Mouse (Mus musculus) midbrain, embryonic 13.5 days (tissue): ENCODE measurements around the gene Sugp2. TPM values are rescaled to one million over a fixed set of nuclear protein-coding genes. Genes with fewer than 3 reads are reported as not detected.

Experiments
- ATAC-seq: fragments of 200-750 bp; cut with Nextera tagmentation; 2 replicates; pipeline ENCODE4 v1.8.0; 2017; ENCODE audit warnings: mild to moderate bottlenecking, moderate TSS enrichment, moderate library complexity
- H3K27ac ChIP-seq: fragments of 300-500 bp; sonication (generic); 2 replicates; pipeline ENCODE4 v1.5.1; 2015; ENCODE audit warnings: inconsistent platforms, mild to moderate bottlenecking, moderate library complexity
- H3K27me3 ChIP-seq: fragments of 300-500 bp; sonication (generic); 2 replicates; pipeline ENCODE4 v1.6.1; 2015; ENCODE audit warnings: mild to moderate bottlenecking, inconsistent platforms
- H3K36me3 ChIP-seq: fragments of 300-500 bp; sonication (generic); 2 replicates; pipeline ENCODE4 v1.6.1; 2015; ENCODE audit warnings: mild to moderate bottlenecking, inconsistent platforms
- H3K4me1 ChIP-seq: fragments of 300-500 bp; sonication (generic); replicated peaks from 2 replicates; pipeline ENCODE4 v1.6.1; 2015; ENCODE audit warnings: inconsistent platforms
- H3K4me2 ChIP-seq: fragments of 300-500 bp; sonication (generic); replicated peaks from 2 replicates; pipeline ENCODE4 v1.6.1; 2015; ENCODE audit warnings: moderate library complexity, mild to moderate bottlenecking, inconsistent platforms
- H3K4me3 ChIP-seq: fragments of 300-500 bp; sonication (generic); replicated peaks from 2 replicates; pipeline ENCODE4 v1.5.1; 2015; ENCODE audit warnings: mild to moderate bottlenecking, inconsistent platforms
- H3K9ac ChIP-seq: fragments of 300-500 bp; sonication (generic); replicated peaks from 2 replicates; pipeline ENCODE4 v1.6.1; 2015; ENCODE audit warnings: mild to moderate bottlenecking, inconsistent platforms
- H3K9me3 ChIP-seq: fragments of 300-500 bp; sonication (generic); 2 replicates; pipeline ENCODE4 v1.6.1; 2016; ENCODE audit warnings: mild to moderate bottlenecking, inconsistent platforms
- WGBS: fragments of 180-500 bp; shearing (Covaris S2); methylation state at CpG from one replicate; pipeline ENCODE4 v1.1.7; 2015; 5-methylcytosine and 5-hydroxymethylcytosine counted together
- polyA plus RNA-seq: library from polyadenylated mRNA; unstranded; fragments of >200 nt; fragmentation: Nextera tagmentation; extraction: Ambion mirVana; gene quantifications from 2 replicates; pipeline ENCODE4 v1.2.1, GENCODE M21; 2015

Gene Sugp2
- polyA plus RNA-seq, 1 experiment from 2014 or later, result 84.2 TPM

GRCm38 (mm10) chr8:70222041-70222440, 12.0 kb upstream of the Sugp2 start:
- H3K4me2 ChIP-seq, result no peak overlapping the region
- H3K9me3 ChIP-seq, result no peaks in the 10 kb centered on the region
- H3K27me3 ChIP-seq, result no peaks in the 10 kb centered on the region; the same call in 1 of the 2 replicates
- no peak overlapping the region for H3K9ac ChIP-seq
- ATAC-seq, result no peak
- no peak overlapping the region for H3K27ac ChIP-seq
- no peak overlapping the region for H3K4me3 ChIP-seq
- 94% methylated on average over 12 of the region's 12 CpGs for WGBS
- peaks cover 64% of the 10 kb centered on the region for H3K36me3 ChIP-seq
- H3K4me1 ChIP-seq, result 0 out of 2 replicates have a peak, but pooled peaks cover 4% of the 10 kb centered on the region

- no peak overlapping the region for H3K4me2 ChIP-seq
- no peaks in the 10 kb centered on the region; the same call in 1 of the 2 replicates for H3K27me3 ChIP-seq
- no peak overlapping the region for H3K27ac ChIP-seq
- no peak for ATAC-seq
- 46% methylated on average over 6 of the region's 6 CpGs for WGBS
- H3K9ac ChIP-seq, result no peak overlapping the region
- H3K9me3 ChIP-seq, result no peaks in the 10 kb centered on the region
- peaks cover 10% of the 10 kb centered on the region; the same call in 1 of the 2 replicates for H3K4me1 ChIP-seq
- peaks cover 75% of the 10 kb centered on the region for H3K36me3 ChIP-seq
- H3K4me3 ChIP-seq, result no peak overlapping the region
These were observed 10.7 kb upstream of the Sugp2 start for GRCm38 (mm10) chr8:70223341-70223740.

DNA sequence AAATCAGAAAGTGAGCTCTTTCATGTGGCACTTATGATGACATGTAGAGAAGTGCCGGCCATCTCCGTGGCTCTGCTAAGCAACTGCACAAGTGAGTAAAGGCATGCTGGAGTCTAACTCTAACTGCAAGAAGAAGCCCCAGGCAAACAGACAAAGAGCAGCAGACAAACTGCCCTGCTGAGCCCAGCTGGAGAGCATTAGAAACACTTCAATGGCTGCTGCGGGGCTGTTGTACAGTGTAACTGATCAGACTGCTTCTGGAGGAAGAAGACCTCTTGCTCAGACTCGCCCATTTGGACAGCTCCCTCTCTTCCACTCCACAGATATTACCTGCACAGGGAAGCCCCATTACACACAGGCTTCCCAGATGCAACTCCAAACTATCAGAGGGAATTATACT, 6.0 kb upstream of the Sugp2 start:
- no peak for ATAC-seq
- H3K4me2 ChIP-seq, result no peak overlapping the region
- peaks cover 15% of the 10 kb centered on the region for H3K4me1 ChIP-seq
- H3K27me3 ChIP-seq, result no peaks in the 10 kb centered on the region
- H3K9me3 ChIP-seq, result no peaks in the 10 kb centered on the region
- H3K27ac ChIP-seq, result no peak overlapping the region
- WGBS, result 31% methylated on average over 4 of the region's 4 CpGs
- peaks cover 73% of the 10 kb centered on the region for H3K36me3 ChIP-seq
- H3K9ac ChIP-seq, result no peak overlapping the region
- H3K4me3 ChIP-seq, result no peak overlapping the region

GRCm38 (mm10) chr8:70230837-70231236, 3.2 kb upstream of the Sugp2 start:
- Histone ChIP-seq H3K27ac (no peak overlapping the region), H3K36me3 (peaks cover 45% of the 10 kb centered on the region), H3K9me3 (no peaks in the 10 kb centered on the region), H3K27me3 (no peaks in the 10 kb centered on the region), H3K4me1 (peaks cover 32% of the 10 kb centered on the region), H3K9ac (no peak overlapping the region), H3K4me3 (no peak overlapping the region), H3K4me2 (no peak overlapping the region)
- WGBS, result 92% methylated on average over 9 of the region's 9 CpGs
- ATAC-seq, result no peak

DNA sequence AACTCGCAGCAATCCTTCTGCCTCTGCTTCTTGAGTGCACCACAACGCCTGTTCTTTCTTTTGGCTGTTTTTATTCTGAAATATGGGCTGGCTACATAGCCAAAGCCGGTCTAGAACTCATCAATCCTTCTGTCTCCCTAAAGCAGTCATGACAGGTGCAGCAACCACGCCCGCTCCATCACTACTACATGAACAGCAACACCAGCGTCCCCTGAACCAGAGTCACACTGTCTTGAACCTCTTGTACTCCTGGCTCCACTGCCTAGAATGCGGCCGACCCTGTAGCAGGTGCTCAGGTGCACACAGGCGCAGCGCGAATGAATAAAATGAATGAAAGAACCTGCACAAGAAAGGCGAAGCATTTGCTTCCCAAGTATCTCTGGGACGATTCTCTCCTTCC, 420 bp upstream of the Sugp2 start:
- H3K4me1 ChIP-seq, result peaks cover 41% of the 10 kb centered on the region
- peak overlapping the region; percentile 78 for H3K4me3 ChIP-seq
- ATAC-seq, result peak; percentile 48
- H3K36me3 ChIP-seq, result peaks cover 49% of the 10 kb centered on the region
- H3K9ac ChIP-seq, result peak overlapping the region; percentile 89
- peak overlapping the region; percentile 94 for H3K27ac ChIP-seq
- H3K9me3 ChIP-seq, result no peaks in the 10 kb centered on the region
- no peaks in the 10 kb centered on the region for H3K27me3 ChIP-seq
- H3K4me2 ChIP-seq, result peak overlapping the region; percentile 91
- WGBS, result 7% methylated on average over 13 of the region's 13 CpGs

DNA sequence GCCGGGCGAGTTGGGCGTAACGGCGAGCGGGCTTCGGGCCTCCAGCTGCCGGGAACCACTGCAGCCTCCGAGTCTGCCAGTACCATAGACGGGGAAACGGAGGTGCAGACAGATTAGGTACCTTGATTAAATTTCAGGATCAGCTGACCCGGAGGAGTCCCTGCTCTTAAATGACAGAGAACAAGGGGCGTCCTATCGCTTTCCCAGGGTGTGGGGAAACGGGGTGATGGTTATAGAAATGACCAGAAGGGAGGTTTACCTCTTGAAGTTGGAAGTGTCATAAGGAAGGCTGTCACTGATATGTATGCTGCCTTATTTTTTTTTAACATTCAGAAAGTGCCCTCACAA, 729 bp downstream of the Sugp2 start:
- ATAC-seq, result no peak
- Histone ChIP-seq H3K27ac (peak overlapping the region; percentile 94), H3K27me3 (no peaks in the 10 kb centered on the region), H3K4me2 (peak overlapping the region; percentile 91), H3K36me3 (peaks cover 48% of the 10 kb centered on the region), H3K4me1 (peaks cover 41% of the 10 kb centered on the region), H3K9me3 (no peaks in the 10 kb centered on the region), H3K4me3 (peak overlapping the region; percentile 78), H3K9ac (peak overlapping the region; percentile 89)
- WGBS, result 0% methylated on average over 15 of the region's 15 CpGs

- 0 out of 2 replicates have a peak overlapping the region, but pooled peaks have one; percentile 23 for H3K9ac ChIP-seq
- H3K27me3 ChIP-seq, result no peaks in the 10 kb centered on the region
- H3K4me3 ChIP-seq, result no peak overlapping the region
- ATAC-seq, result no peak
- no peak overlapping the region for H3K27ac ChIP-seq
- no peaks in the 10 kb centered on the region for H3K9me3 ChIP-seq
- H3K4me1 ChIP-seq, result peaks cover 34% of the 10 kb centered on the region
- WGBS, result 92% methylated on average over 2 of the region's 2 CpGs
- peaks cover 64% of the 10 kb centered on the region for H3K36me3 ChIP-seq
- H3K4me2 ChIP-seq, result no peak overlapping the region
These were observed 3.8 kb downstream of the Sugp2 start for GRCm38 (mm10) chr8:70237842-70238241.

DNA sequence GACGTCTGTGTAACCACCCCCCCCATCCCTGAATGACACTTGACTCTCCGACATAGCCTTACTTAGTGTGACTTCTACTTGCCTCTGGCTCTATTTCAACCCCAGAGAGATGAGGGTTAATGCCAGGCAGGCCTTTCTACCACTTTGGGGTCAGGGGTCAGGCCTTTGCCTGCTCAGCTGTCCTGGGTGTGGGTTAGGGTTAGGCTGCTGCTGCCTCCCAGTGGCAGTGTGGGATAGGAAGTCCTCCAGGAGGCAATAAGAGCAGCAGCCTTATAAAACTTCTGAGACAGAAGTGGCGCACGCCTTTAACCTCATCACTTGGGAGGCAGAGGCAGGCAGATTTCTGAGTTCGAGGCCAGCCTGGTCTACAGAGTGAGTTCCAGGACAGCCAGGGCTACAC, 6.6 kb downstream of the Sugp2 start:
- no peak overlapping the region for H3K4me2 ChIP-seq
- no peaks in the 10 kb centered on the region for H3K9me3 ChIP-seq
- H3K9ac ChIP-seq, result no peak overlapping the region
- 92% methylated on average over 5 of the region's 5 CpGs for WGBS
- peaks cover 32% of the 10 kb centered on the region for H3K4me1 ChIP-seq
- no peak for ATAC-seq
- H3K4me3 ChIP-seq, result no peak overlapping the region
- no peaks in the 10 kb centered on the region for H3K27me3 ChIP-seq
- H3K27ac ChIP-seq, result no peak overlapping the region
- H3K36me3 ChIP-seq, result peaks cover 78% of the 10 kb centered on the region

- ATAC-seq, result no peak
- peaks cover 85% of the 10 kb centered on the region for H3K36me3 ChIP-seq
- no peak overlapping the region for H3K9ac ChIP-seq
- no peak overlapping the region for H3K4me2 ChIP-seq
- no peaks in the 10 kb centered on the region for H3K9me3 ChIP-seq
- H3K4me1 ChIP-seq, result peaks cover 39% of the 10 kb centered on the region
- 95% methylated on average over 6 of the region's 6 CpGs for WGBS
- no peak overlapping the region for H3K4me3 ChIP-seq
- no peak overlapping the region for H3K27ac ChIP-seq
- no peaks in the 10 kb centered on the region for H3K27me3 ChIP-seq
These were observed 12.6 kb downstream of the Sugp2 start for GRCm38 (mm10) chr8:70246622-70247021.

- Histone ChIP-seq H3K27me3 (no peaks in the 10 kb centered on the region), H3K4me2 (no peak overlapping the region), H3K27ac (no peak overlapping the region), H3K9me3 (no peaks in the 10 kb centered on the region), H3K36me3 (peaks cover 85% of the 10 kb centered on the region), H3K9ac (no peak overlapping the region), H3K4me3 (no peak overlapping the region), H3K4me1 (peaks cover 39% of the 10 kb centered on the region)
- ATAC-seq, result peak; percentile 34; the same call in 1 of the 2 replicates
- 68% methylated on average over 3 of the region's 3 CpGs for WGBS
These were observed 13.8 kb downstream of the Sugp2 start for GRCm38 (mm10) chr8:70247841-70248240.

DNA sequence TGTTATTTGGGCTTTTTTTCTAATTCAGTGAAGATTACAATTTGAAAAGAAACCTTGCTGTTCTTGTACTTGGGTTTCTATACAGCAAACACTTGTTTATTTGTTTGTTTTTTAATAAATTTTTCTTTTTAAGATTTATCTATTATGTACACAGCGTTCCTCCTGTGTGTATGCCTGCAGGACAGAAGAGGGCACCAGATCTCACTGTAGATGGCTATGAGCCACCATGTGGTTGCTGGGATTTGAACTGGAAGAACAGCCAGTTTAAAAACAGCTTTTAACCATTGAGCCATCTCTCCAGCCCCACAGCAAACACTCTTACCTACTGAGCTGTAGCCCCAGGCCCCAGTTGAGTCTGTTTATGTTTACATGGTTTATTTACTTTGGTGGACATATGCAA, 20.6 kb downstream of the Sugp2 start:
- Histone ChIP-seq H3K27me3 (no peaks in the 10 kb centered on the region), H3K4me2 (no peak overlapping the region), H3K4me1 (no peaks in the 10 kb centered on the region), H3K4me3 (no peak overlapping the region), H3K27ac (no peak overlapping the region), H3K9me3 (no peaks in the 10 kb centered on the region), H3K9ac (no peak overlapping the region), H3K36me3 (peaks cover 100% of the 10 kb centered on the region)
- WGBS, result 94% methylated on average over 1 of the region's 1 CpGs
- ATAC-seq, result no peak

DNA sequence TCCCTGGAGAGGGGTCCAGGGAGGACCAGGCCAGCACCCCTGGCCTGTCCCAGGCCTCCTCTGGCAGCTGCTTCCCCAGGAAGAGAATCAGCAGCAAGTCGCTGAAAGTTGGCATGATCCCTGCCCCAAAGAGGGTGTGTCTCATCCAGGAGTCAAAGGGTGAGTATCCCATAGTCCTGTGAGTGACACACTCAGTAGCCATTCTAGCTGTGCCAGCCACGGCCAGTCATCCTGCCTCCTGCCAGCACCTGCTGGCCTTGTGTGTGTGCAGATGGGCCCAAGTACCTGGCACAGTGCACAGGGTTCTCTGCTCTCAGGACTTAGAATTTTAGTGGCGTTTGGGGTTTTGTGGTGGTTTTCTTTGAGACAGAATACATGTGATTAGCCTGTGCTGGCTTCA, 23.4 kb downstream of the Sugp2 start:
- 93% methylated on average over 3 of the region's 3 CpGs for WGBS
- no peak for ATAC-seq

GRCm38 (mm10) chr8:70258600-70258999, 24.6 kb downstream of the Sugp2 start:
- peaks cover 100% of the 10 kb centered on the region for H3K36me3 ChIP-seq
- no peaks in the 10 kb centered on the region for H3K27me3 ChIP-seq
- no peak overlapping the region for H3K9ac ChIP-seq
- H3K27ac ChIP-seq, result no peak overlapping the region
- no peaks in the 10 kb centered on the region for H3K4me1 ChIP-seq
- H3K4me2 ChIP-seq, result no peak overlapping the region
- WGBS, result 89% methylated on average over 5 of the region's 5 CpGs
- ATAC-seq, result no peak
- no peaks in the 10 kb centered on the region for H3K9me3 ChIP-seq
- no peak overlapping the region for H3K4me3 ChIP-seq

More for the DNA sequence above, 23.4 kb downstream of the Sugp2 start:
- no peaks in the 10 kb centered on the region for H3K4me1 ChIP-seq
- no peaks in the 10 kb centered on the region for H3K27me3 ChIP-seq
- no peak overlapping the region for H3K4me3 ChIP-seq
- no peak overlapping the region for H3K27ac ChIP-seq
- H3K9ac ChIP-seq, result no peak overlapping the region
- H3K36me3 ChIP-seq, result peaks cover 100% of the 10 kb centered on the region
- no peaks in the 10 kb centered on the region for H3K9me3 ChIP-seq
- no peak overlapping the region for H3K4me2 ChIP-seq
